Mouse (Mus musculus): ENCODE measurements around the gene Zfp750. TPM values are rescaled to one million over a fixed set of nuclear protein-coding genes. Genes with fewer than 3 reads are reported as not detected.

Gene Zfp750
- polyA plus RNA-seq, 1 experiment from 2014 or later, result 0.40 TPM

DNA sequence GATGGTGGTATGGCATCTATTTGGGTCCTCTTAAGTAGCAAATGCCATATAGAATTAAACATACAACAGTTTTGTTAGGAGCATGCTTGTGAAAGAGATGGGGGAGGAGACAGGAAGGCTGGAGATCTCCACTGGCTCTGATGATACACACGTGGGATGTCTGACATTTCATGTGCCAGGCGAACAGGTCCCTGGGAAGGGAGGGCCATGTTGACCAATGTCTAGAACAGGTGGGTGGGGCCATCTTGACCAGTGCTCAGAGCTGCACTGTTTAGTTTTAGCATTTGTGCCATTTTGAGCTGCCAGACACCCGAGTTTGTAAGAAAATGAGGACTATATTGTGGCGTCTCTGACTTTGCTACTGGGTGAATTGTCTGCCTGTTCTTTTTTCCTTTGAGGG, 10.7 kb downstream of the Zfp750 start:
- ATAC-seq (ENCODE audit: low FRiP score), result no peak
- no peak overlapping the region for H3K27ac ChIP-seq (replicated peaks)
- H3K9ac ChIP-seq (replicated peaks), result no peak overlapping the region
- H3K27me3 ChIP-seq (replicated peaks), result no peaks in the 10 kb centered on the region
- WGBS, result 89% methylated on average over 4 of the region's 4 CpGs
- peaks cover 3% of the 10 kb centered on the region; the same call in 1 of the 2 replicates for H3K4me1 ChIP-seq
- H3K9me3 ChIP-seq (replicated peaks), result no peaks in the 10 kb centered on the region
- H3K4me2 ChIP-seq, result no peak overlapping the region
- H3K36me3 ChIP-seq, result peaks cover 18% of the 10 kb centered on the region
- no peak overlapping the region for H3K4me3 ChIP-seq (replicated peaks)

- WGBS, result 79% methylated on average over 4 of the region's 4 CpGs
- Histone ChIP-seq H3K4me1 (no peaks in the 10 kb centered on the region), H3K4me2 (no peak overlapping the region), H3K4me3 (replicated peaks) (no peak overlapping the region), H3K36me3 (peaks cover 46% of the 10 kb centered on the region), H3K9ac (replicated peaks) (no peak overlapping the region), H3K27me3 (replicated peaks) (no peaks in the 10 kb centered on the region), H3K27ac (replicated peaks) (no peak overlapping the region), H3K9me3 (replicated peaks) (no peaks in the 10 kb centered on the region)
- ATAC-seq (ENCODE audit: low FRiP score), result no peak
Measured at GRCm38 (mm10) chr11:121502000-121502860, 16.9 kb downstream of the Zfp750 start.

DNA sequence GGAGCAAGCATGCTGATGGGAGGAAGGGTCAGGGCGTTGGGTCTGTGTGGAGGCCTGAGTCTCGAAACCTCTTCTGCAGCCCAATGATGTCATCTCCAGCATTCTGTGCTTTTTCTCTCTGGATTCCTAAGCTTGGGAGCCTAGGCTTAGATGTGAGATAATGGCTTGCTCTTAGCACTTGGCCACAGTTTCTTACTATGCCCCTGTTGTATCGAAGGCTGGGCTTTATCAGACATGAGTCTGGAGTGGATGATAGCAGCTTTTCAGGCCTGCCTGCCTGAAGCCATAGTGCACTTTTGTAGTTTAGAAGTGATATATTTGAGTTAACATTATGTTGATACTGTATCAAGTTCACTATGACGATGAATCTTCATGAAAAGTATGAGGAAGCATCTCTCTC, 17.6 kb downstream of the Zfp750 start:
- no peaks in the 10 kb centered on the region for H3K9me3 ChIP-seq (replicated peaks)
- 88% methylated on average over 4 of the region's 4 CpGs for WGBS
- H3K4me3 ChIP-seq (replicated peaks), result no peak overlapping the region
- H3K27ac ChIP-seq (replicated peaks), result no peak overlapping the region
- no peak overlapping the region for H3K4me2 ChIP-seq
- no peak overlapping the region for H3K9ac ChIP-seq (replicated peaks)
- H3K36me3 ChIP-seq, result peaks cover 52% of the 10 kb centered on the region
- no peaks in the 10 kb centered on the region for H3K4me1 ChIP-seq
- H3K27me3 ChIP-seq (replicated peaks), result no peaks in the 10 kb centered on the region
- ATAC-seq (ENCODE audit: low FRiP score), result no peak

DNA sequence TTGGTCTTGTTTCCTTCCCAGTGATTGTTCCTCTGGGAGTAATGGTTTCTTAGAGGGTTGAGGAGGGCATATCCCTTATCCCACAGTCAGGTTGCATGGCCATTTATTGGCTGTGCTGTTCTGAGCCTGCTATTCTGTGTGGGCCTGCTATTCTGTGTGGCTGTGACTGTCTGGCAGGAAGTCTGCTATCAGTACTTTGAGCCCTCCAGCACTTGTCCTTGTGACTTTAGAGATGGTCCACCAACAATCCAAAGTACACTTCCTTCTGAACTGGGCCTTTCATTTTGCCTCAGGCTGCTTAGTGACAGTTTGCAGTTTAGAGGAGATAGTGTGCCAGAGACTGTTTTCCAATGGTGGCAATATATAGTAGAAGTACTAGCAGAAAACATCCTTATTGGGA, 18.5 kb downstream of the Zfp750 start:
- Histone ChIP-seq H3K4me1 (no peaks in the 10 kb centered on the region), H3K27me3 (replicated peaks) (no peaks in the 10 kb centered on the region), H3K27ac (replicated peaks) (no peak overlapping the region), H3K36me3 (peaks cover 52% of the 10 kb centered on the region), H3K4me3 (replicated peaks) (no peak overlapping the region), H3K4me2 (no peak overlapping the region), H3K9me3 (replicated peaks) (no peaks in the 10 kb centered on the region), H3K9ac (replicated peaks) (no peak overlapping the region)
- no peak for ATAC-seq (ENCODE audit: low FRiP score)

DNA sequence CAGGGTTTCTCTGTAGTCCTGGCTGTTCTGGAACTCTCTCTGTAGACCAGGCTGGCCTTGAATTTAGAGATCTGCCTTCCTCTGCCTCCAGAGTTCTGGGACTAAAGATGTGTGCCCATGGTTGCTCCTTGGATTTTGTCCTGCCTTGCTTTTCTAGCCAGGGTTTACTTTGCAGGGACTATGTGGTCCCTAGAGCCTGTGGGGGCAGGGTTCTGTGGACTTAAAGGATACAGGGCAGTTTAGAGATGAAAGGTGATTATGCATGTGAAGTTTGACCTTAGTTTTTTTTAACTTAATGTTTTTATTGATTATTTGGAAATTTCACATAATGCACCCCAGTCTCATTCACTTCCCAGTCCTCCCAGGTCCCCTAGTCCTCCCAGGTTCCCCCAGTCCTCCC, 28.5 kb downstream of the Zfp750 start:
- Histone ChIP-seq H3K27ac (replicated peaks) (no peak overlapping the region), H3K27me3 (replicated peaks) (no peaks in the 10 kb centered on the region), H3K4me3 (replicated peaks) (no peak overlapping the region), H3K4me1 (0 out of 2 replicates have a peak, but pooled peaks cover 3% of the 10 kb centered on the region), H3K9me3 (replicated peaks) (no peaks in the 10 kb centered on the region), H3K4me2 (no peak overlapping the region), H3K36me3 (peaks cover 13% of the 10 kb centered on the region), H3K9ac (replicated peaks) (no peak overlapping the region)
- no peak for ATAC-seq (ENCODE audit: low FRiP score)

DNA sequence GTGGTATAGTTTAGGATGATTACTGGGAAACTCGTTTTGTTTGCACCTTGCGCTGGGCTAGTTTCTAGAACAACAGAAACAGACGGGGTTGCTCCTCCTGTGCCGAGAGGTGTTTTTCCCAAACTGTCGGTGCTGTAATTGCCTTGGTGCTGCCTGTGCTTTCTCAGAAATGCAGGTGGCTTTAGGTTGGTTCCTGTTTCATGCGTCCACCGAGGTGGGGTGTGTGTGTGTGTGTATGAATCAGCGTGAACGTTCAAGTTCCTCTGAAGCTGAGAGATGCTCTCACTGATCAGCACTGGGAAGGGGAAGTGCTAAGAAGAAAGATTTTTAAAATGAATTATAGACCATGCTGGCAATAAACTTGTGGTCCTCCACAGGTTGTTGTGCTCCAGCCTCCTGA, 33.3 kb downstream of the Zfp750 start:
- H3K4me2 ChIP-seq, result no peak overlapping the region
- no peak overlapping the region for H3K27ac ChIP-seq (replicated peaks)
- H3K27me3 ChIP-seq (replicated peaks), result no peaks in the 10 kb centered on the region
- ATAC-seq (ENCODE audit: low FRiP score), result no peak
- peaks cover 7% of the 10 kb centered on the region; the same call in 1 of the 2 replicates for H3K36me3 ChIP-seq
- H3K9me3 ChIP-seq (replicated peaks), result no peaks in the 10 kb centered on the region
- no peak overlapping the region for H3K9ac ChIP-seq (replicated peaks)
- 0 out of 2 replicates have a peak, but pooled peaks cover 3% of the 10 kb centered on the region for H3K4me1 ChIP-seq
- WGBS, result 86% methylated on average over 9 of the region's 9 CpGs
- no peak overlapping the region for H3K4me3 ChIP-seq (replicated peaks)

GRCm38 (mm10) chr11:121481129-121481528, 38.0 kb downstream of the Zfp750 start:
- no peaks in the 10 kb centered on the region for H3K9me3 ChIP-seq (replicated peaks)
- H3K27ac ChIP-seq (replicated peaks), result no peak overlapping the region
- H3K9ac ChIP-seq (replicated peaks), result no peak overlapping the region
- no peak overlapping the region for H3K4me3 ChIP-seq (replicated peaks)
- peaks cover 34% of the 10 kb centered on the region for H3K36me3 ChIP-seq
- no peaks in the 10 kb centered on the region for H3K27me3 ChIP-seq (replicated peaks)
- 93% methylated on average over 2 of the region's 2 CpGs for WGBS
- no peaks in the 10 kb centered on the region for H3K4me1 ChIP-seq
- ATAC-seq (ENCODE audit: low FRiP score), result no peak
- no peak overlapping the region for H3K4me2 ChIP-seq

GRCm38 (mm10) chr11:121479476-121480203, 39.5 kb downstream of the Zfp750 start:
- ATAC-seq (ENCODE audit: low FRiP score), result no peak
- H3K36me3 ChIP-seq, result peaks cover 35% of the 10 kb centered on the region
- H3K4me3 ChIP-seq (replicated peaks), result no peak overlapping the region
- H3K9ac ChIP-seq (replicated peaks), result no peak overlapping the region
- no peaks in the 10 kb centered on the region for H3K4me1 ChIP-seq
- no peaks in the 10 kb centered on the region for H3K27me3 ChIP-seq (replicated peaks)
- H3K9me3 ChIP-seq (replicated peaks), result no peaks in the 10 kb centered on the region
- no peak overlapping the region for H3K4me2 ChIP-seq
- WGBS, result 92% methylated on average over 15 of the region's 15 CpGs
- H3K27ac ChIP-seq (replicated peaks), result no peak overlapping the region

GRCm38 (mm10) chr11:121475699-121476415, 43.3 kb downstream of the Zfp750 start:
- WGBS, result 40% methylated on average over 9 of the region's 9 CpGs
- no peak overlapping the region for H3K4me3 ChIP-seq (replicated peaks)
- no peak for ATAC-seq (ENCODE audit: low FRiP score)
- H3K4me2 ChIP-seq, result no peak overlapping the region
- peaks cover 36% of the 10 kb centered on the region for H3K36me3 ChIP-seq
- H3K27ac ChIP-seq (replicated peaks), result no peak overlapping the region
- H3K9me3 ChIP-seq (replicated peaks), result no peaks in the 10 kb centered on the region
- no peaks in the 10 kb centered on the region for H3K4me1 ChIP-seq
- H3K27me3 ChIP-seq (replicated peaks), result no peaks in the 10 kb centered on the region
- H3K9ac ChIP-seq (replicated peaks), result no peak overlapping the region

DNA sequence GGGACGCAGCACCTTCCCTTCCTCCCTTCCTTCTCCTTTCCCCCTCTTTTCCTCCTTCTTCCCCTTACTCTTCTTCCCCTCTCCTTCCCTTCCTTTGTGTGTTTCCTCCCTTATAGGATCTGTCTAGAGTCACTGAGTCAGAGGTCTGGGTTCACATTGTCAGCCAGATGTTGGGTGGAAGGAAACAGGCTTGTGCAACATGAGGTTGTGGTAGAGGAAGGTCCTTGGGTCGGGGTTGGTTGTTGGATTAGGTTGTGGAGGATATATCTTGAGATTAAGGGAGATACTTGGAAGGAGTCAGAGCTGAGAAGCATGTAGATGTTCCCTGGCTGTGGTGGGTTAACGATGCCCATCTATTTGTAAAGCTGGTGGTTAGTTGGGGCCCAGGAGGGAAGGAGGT, 44.3 kb downstream of the Zfp750 start:
- no peak overlapping the region for H3K4me2 ChIP-seq
- no peak overlapping the region for H3K4me3 ChIP-seq (replicated peaks)
- no peaks in the 10 kb centered on the region for H3K9me3 ChIP-seq (replicated peaks)
- peaks cover 38% of the 10 kb centered on the region for H3K36me3 ChIP-seq
- H3K4me1 ChIP-seq, result no peaks in the 10 kb centered on the region
- no peak overlapping the region for H3K9ac ChIP-seq (replicated peaks)
- H3K27me3 ChIP-seq (replicated peaks), result no peaks in the 10 kb centered on the region
- no peak overlapping the region for H3K27ac ChIP-seq (replicated peaks)
- 92% methylated on average over 3 of the region's 3 CpGs for WGBS
- no peak for ATAC-seq (ENCODE audit: low FRiP score)

- Histone ChIP-seq H3K36me3 (peaks cover 57% of the 10 kb centered on the region), H3K9ac (replicated peaks) (no peak overlapping the region), H3K27ac (replicated peaks) (no peak overlapping the region), H3K27me3 (replicated peaks) (no peaks in the 10 kb centered on the region), H3K9me3 (replicated peaks) (no peaks in the 10 kb centered on the region), H3K4me1 (no peaks in the 10 kb centered on the region), H3K4me2 (no peak overlapping the region), H3K4me3 (replicated peaks) (no peak overlapping the region)
- 93% methylated on average over 6 of the region's 6 CpGs for WGBS
- ATAC-seq (ENCODE audit: low FRiP score), result no peak
Measured at GRCm38 (mm10) chr11:121467408-121467807, 51.7 kb downstream of the Zfp750 start.

Measured in neural tube, embryonic 15.5 days (tissue).